Mouse (Mus musculus) megakaryocyte progenitor cell, adult 5-6 weeks (primary cell): ENCODE measurements around the gene Immp2l. TPM values are rescaled to one million over a fixed set of nuclear protein-coding genes. Genes with fewer than 3 reads are reported as not detected.

Source experiments
- ATAC-seq: replicated peaks from 2 replicates; pipeline ENCODE4 v1.8.0; 2016; ENCODE audit warnings: mild to moderate bottlenecking, moderate TSS enrichment, inconsistent platforms; ENCODE audit not compliant: poor library complexity
- total RNA-seq, 2 experiments: library from RNA; stranded (forward) in 1 of 2; stranded (reverse) in 1 of 2; fragments of 157-497, 149-512 nt in 1 of 2; fragments of 200-1000 nt in 1 of 2; gene quantifications; 2 replicates each; pipeline versions ENCODE4 v1.2.3 to v1.2.4; 2015 to 2017

Gene Immp2l
- total RNA-seq, 2 experiments from 2014 or later: 5.7 to 9.1 TPM

GRCm38 (mm10) chr12:41644802-41645551 lies 621.1 kb downstream of the Immp2l start:
- no peak for ATAC-seq

- ATAC-seq: no peak
Measured at GRCm38 (mm10) chr12:41646956-41647575, 623.2 kb downstream of the Immp2l start.

- no peak for ATAC-seq
Measured at GRCm38 (mm10) chr12:41647675-41648074, 623.8 kb downstream of the Immp2l start.

GRCm38 (mm10) chr12:41649826-41650541 lies 626.1 kb downstream of the Immp2l start:
- ATAC-seq: no peak

- ATAC-seq: no peak
Measured at GRCm38 (mm10) chr12:41668280-41668679, 644.4 kb downstream of the Immp2l start.

GRCm38 (mm10) chr12:41669481-41669880 lies 645.6 kb downstream of the Immp2l start:
- no peak for ATAC-seq

- ATAC-seq: no peak
Measured at GRCm38 (mm10) chr12:41674861-41675260, 651.0 kb downstream of the Immp2l start.

GRCm38 (mm10) chr12:41680141-41680540 lies 656.3 kb downstream of the Immp2l start:
- 0 out of 2 replicates have a peak, but pooled peaks have one; percentile 31 for ATAC-seq

GRCm38 (mm10) chr12:41682141-41682540 lies 658.3 kb downstream of the Immp2l start:
- ATAC-seq: 0 out of 2 replicates have a peak, but pooled peaks have one; percentile 29

GRCm38 (mm10) chr12:41689809-41690208 lies 665.9 kb downstream of the Immp2l start:
- no peak for ATAC-seq

- no peak for ATAC-seq
Measured at GRCm38 (mm10) chr12:41710608-41711007, 686.7 kb downstream of the Immp2l start.

GRCm38 (mm10) chr12:41716946-41717345 lies 693.1 kb downstream of the Immp2l start:
- no peak for ATAC-seq

- peak; percentile 64 for ATAC-seq
Measured at GRCm38 (mm10) chr12:41724585-41724984, 700.7 kb downstream of the Immp2l start.

GRCm38 (mm10) chr12:41726720-41727119 lies 702.8 kb downstream of the Immp2l start:
- no peak for ATAC-seq

GRCm38 (mm10) chr12:41727221-41727620 lies 703.3 kb downstream of the Immp2l start:
- no peak for ATAC-seq

- ATAC-seq: no peak
Measured at GRCm38 (mm10) chr12:41727764-41728338, 704.0 kb downstream of the Immp2l start.

GRCm38 (mm10) chr12:41728467-41728866 lies 704.6 kb downstream of the Immp2l start:
- ATAC-seq: no peak

- no peak for ATAC-seq
Measured at GRCm38 (mm10) chr12:41729780-41730179, 705.9 kb downstream of the Immp2l start.

- ATAC-seq: no peak
Measured at GRCm38 (mm10) chr12:41733168-41733567, 709.3 kb downstream of the Immp2l start.

GRCm38 (mm10) chr12:41742887-41743286 lies 719.0 kb downstream of the Immp2l start:
- ATAC-seq: no peak

- no peak for ATAC-seq
Measured at GRCm38 (mm10) chr12:41763396-41763795, 739.5 kb downstream of the Immp2l start.
